Mouse (Mus musculus): ENCODE measurements around the gene Nfkb2. TPM values are rescaled to one million over a fixed set of nuclear protein-coding genes. Genes with fewer than 3 reads are reported as not detected.

Nfkb2 gene
- polyA plus RNA-seq, 1 experiment from 2014 or later = 2.4 TPM

GRCm38 (mm10) chr19:46300294-46301045 lies 3.6 kb upstream of the Nfkb2 start:
- no peak overlapping the region for H3K27ac ChIP-seq (replicated peaks)
- no peak overlapping the region for H3K4me2 ChIP-seq
- no peak for ATAC-seq (ENCODE audit: low FRiP score)
- H3K36me3 ChIP-seq = no peaks in the 10 kb centered on the region
- no peaks in the 10 kb centered on the region for H3K9me3 ChIP-seq (replicated peaks)
- no peak overlapping the region for H3K9ac ChIP-seq (replicated peaks)
- peaks cover 13% of the 10 kb centered on the region for H3K27me3 ChIP-seq (replicated peaks)
- 42% methylated on average over 8 of the region's 8 CpGs for WGBS
- peaks cover 19% of the 10 kb centered on the region for H3K4me1 ChIP-seq
- H3K4me3 ChIP-seq (replicated peaks) = no peak overlapping the region

- no peaks in the 10 kb centered on the region for H3K9me3 ChIP-seq (replicated peaks)
- WGBS = 90% methylated on average over 4 of the region's 4 CpGs
- no peak for ATAC-seq (ENCODE audit: low FRiP score)
These were observed 1.6 kb upstream of the Nfkb2 start for GRCm38 (mm10) chr19:46302551-46302950.

DNA sequence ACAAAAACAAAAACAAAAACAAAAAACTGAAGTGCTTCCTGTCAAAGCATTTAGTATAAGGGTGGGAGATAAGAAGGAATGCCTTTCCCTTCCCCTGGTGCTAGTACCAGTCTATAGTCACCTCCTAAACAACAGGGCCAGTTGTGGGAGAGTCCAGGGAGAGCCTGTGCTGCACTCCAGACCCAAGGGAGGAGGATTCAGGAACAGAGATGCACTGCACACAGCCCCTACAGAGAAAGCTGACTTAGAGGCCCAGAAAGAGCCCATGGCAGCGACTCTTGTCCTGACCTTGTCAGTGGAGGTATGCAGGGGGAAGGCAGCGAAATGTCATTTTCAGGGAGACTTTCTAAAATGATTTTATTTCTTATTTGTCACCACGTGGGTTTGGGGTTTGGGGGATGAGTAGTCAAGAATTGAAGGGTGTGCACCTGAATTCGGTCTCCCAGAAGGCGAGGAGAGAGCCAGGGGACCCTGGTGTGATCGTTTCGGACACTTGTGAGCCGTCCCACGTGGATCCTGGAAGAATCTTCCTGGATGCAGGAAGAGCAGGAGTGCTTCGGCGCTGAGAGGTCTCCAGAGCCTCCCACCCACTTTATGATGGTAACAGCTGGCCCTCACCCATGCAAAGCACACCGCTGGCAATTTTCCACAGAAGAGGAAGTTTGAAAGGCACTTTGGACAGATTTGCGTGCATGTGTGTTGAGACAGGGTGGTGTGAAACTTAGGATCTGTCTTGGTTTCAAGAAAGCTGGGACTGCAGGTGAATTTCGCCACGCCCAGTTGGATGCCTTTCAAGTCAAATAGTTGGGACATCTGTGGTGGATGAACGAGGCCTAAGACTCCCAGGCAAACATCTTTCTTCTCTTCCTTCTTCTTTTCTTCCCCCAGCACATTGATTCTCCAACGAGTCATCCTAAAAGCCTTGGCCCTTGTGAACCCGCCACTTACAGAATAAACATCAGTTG lies 587 bp upstream of the Nfkb2 start:
- H3K4me3 ChIP-seq (replicated peaks) = peak overlapping the region; percentile 47

More at GRCm38 (mm10) chr19:46302551-46302950, 1.6 kb upstream of the Nfkb2 start:
- Histone ChIP-seq H3K36me3 (no peaks in the 10 kb centered on the region), H3K9ac (replicated peaks) (no peak overlapping the region), H3K27ac (replicated peaks) (no peak overlapping the region), H3K4me1 (peaks cover 28% of the 10 kb centered on the region), H3K4me2 (no peak overlapping the region), H3K4me3 (replicated peaks) (no peak overlapping the region), H3K27me3 (replicated peaks) (peaks cover 32% of the 10 kb centered on the region)

GRCm38 (mm10) chr19:46304908-46305333 lies 801 bp downstream of the Nfkb2 start:
- Histone ChIP-seq H3K9ac (replicated peaks) (peak overlapping the region; percentile 44), H3K9me3 (replicated peaks) (no peaks in the 10 kb centered on the region), H3K27me3 (replicated peaks) (peaks cover 42% of the 10 kb centered on the region), H3K27ac (replicated peaks) (peak overlapping the region; percentile 62), H3K36me3 (no peaks in the 10 kb centered on the region), H3K4me3 (replicated peaks) (peak overlapping the region; percentile 47), H3K4me1 (peaks cover 39% of the 10 kb centered on the region), H3K4me2 (peak overlapping the region; percentile 93)
- no peak for ATAC-seq (ENCODE audit: low FRiP score)
- under 1% methylated on average over 34 of the region's 34 CpGs for WGBS

More for the DNA sequence above, 587 bp upstream of the Nfkb2 start:
- Histone ChIP-seq H3K27ac (replicated peaks) (no peak overlapping the region), H3K36me3 (no peaks in the 10 kb centered on the region), H3K9ac (replicated peaks) (0 out of 2 replicates have a peak overlapping the region, but pooled peaks have one; percentile 47), H3K4me2 (peak overlapping the region; percentile 93), H3K4me1 (peaks cover 30% of the 10 kb centered on the region), H3K27me3 (replicated peaks) (peaks cover 41% of the 10 kb centered on the region), H3K9me3 (replicated peaks) (no peaks in the 10 kb centered on the region)
- no peak for ATAC-seq (ENCODE audit: low FRiP score)
- WGBS = 59% methylated on average over 18 of the region's 18 CpGs

DNA sequence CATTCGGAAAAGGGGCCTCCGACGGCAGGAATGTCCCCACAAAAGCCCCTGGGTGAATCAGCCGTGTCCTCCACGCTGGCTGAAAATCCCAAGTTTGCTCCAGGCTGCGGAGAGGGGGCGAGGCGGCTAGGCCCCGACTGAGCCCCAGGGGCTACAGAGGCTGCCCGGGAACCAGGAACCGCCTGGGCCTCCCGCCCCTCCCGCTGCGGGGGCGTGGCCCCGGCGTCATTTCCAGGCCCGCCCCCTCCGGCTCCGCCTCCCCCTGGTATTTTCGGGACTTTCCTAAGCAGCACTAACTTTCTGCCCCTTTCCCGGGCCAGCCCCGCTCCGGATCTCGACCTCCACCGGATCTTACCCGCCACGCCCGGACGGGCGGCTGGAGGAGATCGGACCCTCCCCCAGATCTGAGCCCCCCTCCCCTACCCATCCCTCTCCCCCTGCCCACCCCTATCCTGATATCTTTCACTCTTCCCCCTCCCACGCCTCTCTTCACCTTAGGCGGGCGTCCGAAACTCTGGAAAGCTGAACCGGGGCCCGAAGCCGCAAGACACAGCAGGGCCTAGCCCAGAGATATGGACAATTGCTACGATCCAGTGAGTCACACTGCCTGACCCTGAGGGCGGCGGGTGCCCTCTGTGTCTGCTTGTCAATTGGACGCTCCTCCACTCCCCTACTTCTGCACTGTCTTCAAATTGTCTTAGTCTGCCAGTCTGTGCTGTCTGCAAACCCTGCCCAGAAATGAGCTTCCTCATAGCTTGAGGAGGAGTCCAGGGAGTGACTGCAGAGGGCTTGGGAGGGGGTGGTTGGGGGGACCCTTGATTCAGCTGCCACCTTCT lies 1.5 kb downstream of the Nfkb2 start:
- no peaks in the 10 kb centered on the region for H3K36me3 ChIP-seq
- H3K27me3 ChIP-seq (replicated peaks) = peaks cover 42% of the 10 kb centered on the region
- peak overlapping the region; percentile 44 for H3K9ac ChIP-seq (replicated peaks)
- H3K4me1 ChIP-seq = peaks cover 39% of the 10 kb centered on the region
- peak overlapping the region; percentile 47 for H3K4me3 ChIP-seq (replicated peaks)
- H3K9me3 ChIP-seq (replicated peaks) = no peaks in the 10 kb centered on the region
- H3K27ac ChIP-seq (replicated peaks) = no peak overlapping the region
- WGBS = 2% methylated on average over 41 of the region's 43 CpGs
- H3K4me2 ChIP-seq = peak overlapping the region; percentile 93
- ATAC-seq (ENCODE audit: low FRiP score) = no peak

GRCm38 (mm10) chr19:46306268-46306610 lies 2.1 kb downstream of the Nfkb2 start:
- Histone ChIP-seq H3K27ac (replicated peaks) (no peak overlapping the region), H3K9ac (replicated peaks) (0 out of 2 replicates have a peak overlapping the region, but pooled peaks have one; percentile 44), H3K36me3 (peaks cover 2% of the 10 kb centered on the region; the same call in 1 of the 2 replicates), H3K4me2 (peak overlapping the region; percentile 93), H3K27me3 (replicated peaks) (peaks cover 42% of the 10 kb centered on the region), H3K9me3 (replicated peaks) (no peaks in the 10 kb centered on the region), H3K4me3 (replicated peaks) (peak overlapping the region; percentile 47), H3K4me1 (peaks cover 39% of the 10 kb centered on the region)
- WGBS = 56% methylated on average over 5 of the region's 5 CpGs
- no peak for ATAC-seq (ENCODE audit: low FRiP score)

GRCm38 (mm10) chr19:46306751-46307289 lies 2.7 kb downstream of the Nfkb2 start:
- peaks cover 42% of the 10 kb centered on the region for H3K27me3 ChIP-seq (replicated peaks)
- ATAC-seq (ENCODE audit: low FRiP score) = no peak
- WGBS = 88% methylated on average over 9 of the region's 9 CpGs

GRCm38 (mm10) chr19:46307781-46308180 lies 3.7 kb downstream of the Nfkb2 start:
- H3K36me3 ChIP-seq = peaks cover 16% of the 10 kb centered on the region
- no peak overlapping the region for H3K27ac ChIP-seq (replicated peaks)
- H3K9me3 ChIP-seq (replicated peaks) = no peaks in the 10 kb centered on the region
- H3K4me3 ChIP-seq (replicated peaks) = no peak overlapping the region
- no peak overlapping the region for H3K9ac ChIP-seq (replicated peaks)
- H3K27me3 ChIP-seq (replicated peaks) = peaks cover 47% of the 10 kb centered on the region
- ATAC-seq (ENCODE audit: low FRiP score) = no peak
- peaks cover 39% of the 10 kb centered on the region for H3K4me1 ChIP-seq
- no peak overlapping the region for H3K4me2 ChIP-seq
- WGBS = 79% methylated on average over 16 of the region's 16 CpGs

More at GRCm38 (mm10) chr19:46306751-46307289, 2.7 kb downstream of the Nfkb2 start:
- H3K9ac ChIP-seq (replicated peaks) = no peak overlapping the region
- H3K27ac ChIP-seq (replicated peaks) = no peak overlapping the region
- H3K4me2 ChIP-seq = no peak overlapping the region
- H3K36me3 ChIP-seq = peaks cover 8% of the 10 kb centered on the region; the same call in 1 of the 2 replicates
- peaks cover 39% of the 10 kb centered on the region for H3K4me1 ChIP-seq
- no peak overlapping the region for H3K4me3 ChIP-seq (replicated peaks)
- no peaks in the 10 kb centered on the region for H3K9me3 ChIP-seq (replicated peaks)

GRCm38 (mm10) chr19:46308303-46308702 lies 4.2 kb downstream of the Nfkb2 start:
- H3K9ac ChIP-seq (replicated peaks) = peak overlapping the region; percentile 58; the same call in 1 of the 2 replicates
- peak overlapping the region; percentile 92 for H3K4me2 ChIP-seq
- peaks cover 21% of the 10 kb centered on the region for H3K36me3 ChIP-seq
- H3K4me1 ChIP-seq = peaks cover 39% of the 10 kb centered on the region
- 61% methylated on average over 16 of the region's 16 CpGs for WGBS
- ATAC-seq (ENCODE audit: low FRiP score) = no peak
- H3K4me3 ChIP-seq (replicated peaks) = peak overlapping the region; percentile 47
- H3K27me3 ChIP-seq (replicated peaks) = peaks cover 51% of the 10 kb centered on the region
- no peaks in the 10 kb centered on the region for H3K9me3 ChIP-seq (replicated peaks)
- no peak overlapping the region for H3K27ac ChIP-seq (replicated peaks)

DNA sequence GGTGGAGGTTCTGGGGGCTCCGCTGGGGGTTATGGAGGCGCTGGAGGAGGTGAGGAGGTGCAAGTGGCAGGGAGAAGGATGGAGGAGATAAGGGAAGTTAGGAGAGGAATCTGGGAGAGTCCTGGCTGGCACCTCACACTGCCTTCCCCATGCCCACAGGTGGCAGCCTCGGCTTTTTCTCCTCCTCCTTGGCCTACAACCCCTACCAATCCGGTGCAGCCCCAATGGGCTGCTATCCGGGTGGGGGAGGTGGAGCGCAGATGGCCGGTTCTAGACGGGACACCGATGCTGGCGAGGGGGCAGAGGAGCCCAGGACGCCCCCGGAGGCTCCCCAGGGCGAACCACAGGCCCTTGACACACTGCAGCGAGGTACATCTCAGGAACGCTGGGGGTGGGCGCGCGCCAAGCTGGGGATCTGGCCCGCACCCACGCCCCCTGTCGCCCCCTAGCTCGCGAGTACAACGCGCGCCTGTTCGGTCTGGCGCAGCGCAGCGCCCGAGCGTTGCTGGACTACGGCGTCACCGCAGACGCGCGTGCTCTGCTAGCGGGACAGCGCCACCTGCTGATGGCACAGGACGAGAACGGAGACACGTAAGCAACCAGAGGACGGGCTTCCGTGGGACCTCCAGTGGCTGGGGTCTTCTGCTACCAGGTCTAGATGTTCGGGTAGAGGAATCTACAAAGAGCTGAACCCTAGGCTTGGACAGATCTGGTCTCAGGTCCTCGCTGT lies 4.8 kb downstream of the Nfkb2 start:
- peak overlapping the region; percentile 92 for H3K4me2 ChIP-seq
- peak overlapping the region; percentile 47 for H3K4me3 ChIP-seq (replicated peaks)
- no peak overlapping the region for H3K27ac ChIP-seq (replicated peaks)
- H3K9ac ChIP-seq (replicated peaks) = peak overlapping the region; percentile 58
- no peaks in the 10 kb centered on the region for H3K9me3 ChIP-seq (replicated peaks)
- ATAC-seq (ENCODE audit: low FRiP score) = peak; percentile 71
- H3K36me3 ChIP-seq = peaks cover 25% of the 10 kb centered on the region
- H3K27me3 ChIP-seq (replicated peaks) = peaks cover 56% of the 10 kb centered on the region
- H3K4me1 ChIP-seq = peaks cover 35% of the 10 kb centered on the region
- WGBS = 2% methylated on average over 47 of the region's 47 CpGs
